Mouse (Mus musculus) kidney, embryonic 14.5 days (tissue): ENCODE data around the gene Wdr62. TPM values are rescaled to one million over a fixed set of nuclear protein-coding genes. Genes with fewer than 3 reads are reported as not detected.

ENCODE experiments used
- ATAC-seq: fragments of 200-750 bp; cut with Nextera tagmentation; 2 replicates; pipeline ENCODE4 v1.8.0; 2017; ENCODE audit warnings: moderate number of reproducible peaks, mild to moderate bottlenecking, moderate TSS enrichment, moderate library complexity; ENCODE audit not compliant: low FRiP score, low TSS enrichment
- H3K27ac ChIP-seq: fragments of 300-500 bp; sonication (generic); 2 replicates; pipeline ENCODE4 v1.5.1; 2014; ENCODE audit warnings: low read depth, mild to moderate bottlenecking, low read length, moderate library complexity, mixed read lengths
- H3K27me3 ChIP-seq: fragments of 300-500 bp; sonication (generic); 2 replicates; pipeline ENCODE4 v1.6.1; 2014; ENCODE audit warnings: mild to moderate bottlenecking, low read length; ENCODE audit not compliant: control insufficient read depth, insufficient read depth
- H3K36me3 ChIP-seq: fragments of 300-500 bp; sonication (generic); 2 replicates; pipeline ENCODE4 v1.6.1; 2014; ENCODE audit warnings: low read length, mixed read lengths; ENCODE audit not compliant: control insufficient read depth, insufficient read depth
- H3K4me1 ChIP-seq: fragments of 300-500 bp; sonication (generic); 2 replicates; pipeline ENCODE4 v1.6.1; 2014; ENCODE audit warnings: low read length, mixed read lengths; ENCODE audit not compliant: control insufficient read depth, insufficient read depth
- H3K4me2 ChIP-seq: fragments of 300-500 bp; sonication (generic); replicated peaks from 2 replicates; pipeline ENCODE4 v1.6.1; 2014; ENCODE audit warnings: low read depth, mild to moderate bottlenecking, low read length
- H3K4me3 ChIP-seq: fragments of 300-500 bp; sonication (generic); 2 replicates; pipeline ENCODE4 v1.5.1; 2014; ENCODE audit warnings: mild to moderate bottlenecking, low read length
- H3K9ac ChIP-seq: fragments of 300-500 bp; sonication (generic); 2 replicates; pipeline ENCODE4 v1.6.1; 2014; ENCODE audit warnings: low read depth, mild to moderate bottlenecking, low read length, moderate library complexity
- H3K9me3 ChIP-seq: fragments of 300-500 bp; sonication (generic); 2 replicates; pipeline ENCODE4 v1.6.1; 2016; ENCODE audit warnings: low read length; ENCODE audit not compliant: control insufficient read depth
- WGBS: fragments of 180-500 bp; shearing (Covaris S2); extraction: QIAGEN DNeasy Blood & Tissue Kit; methylation state at CpG from one replicate; pipeline ENCODE4 v1.1.7; 2014; 5-methylcytosine and 5-hydroxymethylcytosine counted together
- polyA plus RNA-seq: library from polyadenylated mRNA; unstranded; fragments of >200 nt; fragmentation: Nextera tagmentation; extraction: Ambion mirVana; gene quantifications from 2 replicates; pipeline ENCODE4 v1.2.1, GENCODE M21; 2014

The Wdr62 gene
- polyA plus RNA-seq, 1 experiment from 2014 or later: 11.1 TPM

- 79% methylated on average over 12 of the region's 12 CpGs for WGBS
- ATAC-seq: no peak
- H3K4me2 ChIP-seq: no peak overlapping the region
- no peaks in the 10 kb centered on the region for H3K9me3 ChIP-seq
- H3K27me3 ChIP-seq: no peaks in the 10 kb centered on the region
- no peak overlapping the region for H3K27ac ChIP-seq
- H3K4me1 ChIP-seq: peaks cover 15% of the 10 kb centered on the region
- no peak overlapping the region for H3K9ac ChIP-seq
- H3K4me3 ChIP-seq: peak overlapping the region; percentile 87; the same call in 1 of the 2 replicates
- peaks cover 45% of the 10 kb centered on the region for H3K36me3 ChIP-seq
Measured at GRCm38 (mm10) chr7:30192088-30192487, 88.1 kb downstream of the Wdr62 start.

Other genes with a start within 250 kb of the Wdr62 start
- gene Zfp14, start 229.0 kb downstream of the Wdr62 start, polyA plus RNA-seq: 2.6 and 4.1 TPM in 2 replicates
- 3.5 and 5.7 TPM in 2 replicates for gene Zfp82, start 207.5 kb downstream of the Wdr62 start, polyA plus RNA-seq
- 0.58 and 1.9 TPM in 2 replicates for gene Gm26920, start 190.0 kb downstream of the Wdr62 start, polyA plus RNA-seq
- 13.8 and 14.4 TPM in 2 replicates for gene Zfp566, start 189.9 kb downstream of the Wdr62 start, polyA plus RNA-seq
- gene Zfp260, start 185.6 kb downstream of the Wdr62 start, polyA plus RNA-seq: 98.2 and 125 TPM in 2 replicates
- 5.2 and 6.1 TPM in 2 replicates for gene Zfp382, start 158.5 kb downstream of the Wdr62 start, polyA plus RNA-seq
- gene Zfp146, start 110.7 kb downstream of the Wdr62 start, polyA plus RNA-seq: 20.2 and 23.0 TPM in 2 replicates
- 4.5 TPM in 2 replicates for gene Cox7a1, start 96.3 kb downstream of the Wdr62 start, polyA plus RNA-seq
- gene Capns1, start 81.6 kb downstream of the Wdr62 start, polyA plus RNA-seq: 83.1 and 120 TPM in 2 replicates
- 173 and 268 TPM in 2 replicates for gene Polr2i, start 48.5 kb downstream of the Wdr62 start, polyA plus RNA-seq
- gene Tbcb, start 48.1 kb downstream of the Wdr62 start, polyA plus RNA-seq: 174 and 199 TPM in 2 replicates
- not detected in 2 replicates for gene Ovol3, start 44.7 kb downstream of the Wdr62 start, polyA plus RNA-seq
- 0.22 and 0.43 TPM in 2 replicates for gene Thap8, start 325 bp downstream of the Wdr62 start, polyA plus RNA-seq
- gene Clip3, start 11.3 kb upstream of the Wdr62 start, polyA plus RNA-seq: 30.7 and 51.1 TPM in 2 replicates
- gene Alkbh6, start 28.3 kb upstream of the Wdr62 start, polyA plus RNA-seq: 85.5 and 112 TPM in 2 replicates
- gene Syne4, start 34.4 kb upstream of the Wdr62 start, polyA plus RNA-seq: 43.5 and 72.9 TPM in 2 replicates
- not detected in 2 replicates for gene E130208F15Rik, start 41.3 kb upstream of the Wdr62 start, polyA plus RNA-seq
- gene Sdhaf1, start 43.5 kb upstream of the Wdr62 start, polyA plus RNA-seq: 20.6 and 21.5 TPM in 2 replicates
- 5.8 and 7.2 TPM in 2 replicates for gene Lrfn3, start 82.4 kb upstream of the Wdr62 start, polyA plus RNA-seq
- 23.8 and 26.7 TPM in 2 replicates for gene Tyrobp, start 133.3 kb upstream of the Wdr62 start, polyA plus RNA-seq
- 0.57 and 1.0 TPM in 2 replicates for gene Hcst, start 139.4 kb upstream of the Wdr62 start, polyA plus RNA-seq
- 1.1 and 1.9 TPM in 2 replicates for gene Nfkbid, start 141.3 kb upstream of the Wdr62 start, polyA plus RNA-seq
- 16.7 and 19.0 TPM in 2 replicates for gene Aplp1, start 165.1 kb upstream of the Wdr62 start, polyA plus RNA-seq
- gene Kirrel2, start 177.3 kb upstream of the Wdr62 start, polyA plus RNA-seq: 0.20 and 0.54 TPM in 2 replicates
- 2.7 and 3.0 TPM in 2 replicates for gene Nphs1, start 177.9 kb upstream of the Wdr62 start, polyA plus RNA-seq
- 0.94 and 2.3 TPM in 2 replicates for gene Prodh2, start 213.2 kb upstream of the Wdr62 start, polyA plus RNA-seq